Mouse (Mus musculus): Measurements from ENCODE around the gene Ppcs. TPM values are rescaled to one million over a fixed set of nuclear protein-coding genes. Genes with fewer than 3 reads are reported as not detected.

Ppcs gene
- polyA plus RNA-seq, 1 experiment from 2014 or later = 13.0 TPM

DNA sequence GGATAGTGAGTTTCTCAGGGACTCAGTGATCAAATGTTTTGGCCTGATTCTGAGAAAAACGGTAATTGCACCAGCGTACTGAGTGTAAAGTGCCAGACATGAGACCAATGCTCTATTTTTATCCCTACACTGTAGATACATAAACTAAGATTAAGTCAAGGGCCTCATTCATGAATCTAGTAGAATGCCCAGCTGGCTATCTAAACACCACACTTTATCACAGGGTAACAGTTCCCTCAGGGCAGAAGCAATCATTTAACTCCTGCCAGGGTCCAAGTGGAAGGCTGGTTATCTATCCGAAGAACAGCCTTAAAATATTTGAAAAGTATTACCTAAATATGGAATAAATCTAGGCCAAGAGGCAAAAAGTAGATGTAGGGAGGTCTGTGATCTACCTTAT is 4.3 kb downstream of the Ppcs start:
- Histone ChIP-seq H3K9ac (no peak overlapping the region), H3K4me2 (peak overlapping the region; percentile 8; the same call in 1 of the 2 replicates), H3K9me3 (replicated peaks) (no peaks in the 10 kb centered on the region), H3K4me3 (replicated peaks) (no peak overlapping the region), H3K36me3 (replicated peaks) (no peaks in the 10 kb centered on the region), H3K4me1 (replicated peaks) (peaks cover 50% of the 10 kb centered on the region), H3K27me3 (peaks cover 31% of the 10 kb centered on the region), H3K27ac (replicated peaks) (no peak overlapping the region)
- peak; percentile 13; the same call in 1 of the 2 replicates for ATAC-seq (ENCODE audit: insufficient read depth)
- 25% methylated on average over 3 of the region's 3 CpGs for WGBS (ENCODE audit: insufficient replicate concordance)

DNA sequence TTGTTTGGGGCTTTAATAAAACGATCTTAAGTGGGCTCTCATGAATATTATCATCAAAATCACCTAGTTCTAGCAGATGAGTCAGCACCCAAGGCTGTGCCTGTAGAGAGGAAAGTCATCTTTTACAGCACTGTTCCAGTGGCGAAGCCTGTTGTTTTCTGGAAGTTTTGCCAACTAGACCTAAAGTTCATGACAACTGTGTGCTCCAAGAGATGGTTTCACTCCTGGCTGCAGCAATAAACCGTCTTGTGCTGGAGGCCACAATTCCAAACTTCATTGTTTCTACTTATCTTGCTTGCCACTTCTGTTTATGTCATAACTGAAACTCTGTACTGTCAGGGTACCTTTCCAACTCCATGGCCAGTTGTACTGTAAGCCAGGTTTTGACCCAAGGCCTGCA is 5.0 kb downstream of the Ppcs start:
- no peak for ATAC-seq (ENCODE audit: insufficient read depth)
- no peak overlapping the region for H3K27ac ChIP-seq (replicated peaks)
- H3K4me1 ChIP-seq (replicated peaks) = peaks cover 46% of the 10 kb centered on the region
- H3K4me2 ChIP-seq = no peak overlapping the region
- no peak overlapping the region for H3K4me3 ChIP-seq (replicated peaks)
- H3K9ac ChIP-seq = no peak overlapping the region
- H3K27me3 ChIP-seq = peaks cover 33% of the 10 kb centered on the region
- no peaks in the 10 kb centered on the region for H3K36me3 ChIP-seq (replicated peaks)
- no peaks in the 10 kb centered on the region for H3K9me3 ChIP-seq (replicated peaks)
- WGBS (ENCODE audit: insufficient replicate concordance) = 45% methylated on average over 3 of the region's 3 CpGs

DNA sequence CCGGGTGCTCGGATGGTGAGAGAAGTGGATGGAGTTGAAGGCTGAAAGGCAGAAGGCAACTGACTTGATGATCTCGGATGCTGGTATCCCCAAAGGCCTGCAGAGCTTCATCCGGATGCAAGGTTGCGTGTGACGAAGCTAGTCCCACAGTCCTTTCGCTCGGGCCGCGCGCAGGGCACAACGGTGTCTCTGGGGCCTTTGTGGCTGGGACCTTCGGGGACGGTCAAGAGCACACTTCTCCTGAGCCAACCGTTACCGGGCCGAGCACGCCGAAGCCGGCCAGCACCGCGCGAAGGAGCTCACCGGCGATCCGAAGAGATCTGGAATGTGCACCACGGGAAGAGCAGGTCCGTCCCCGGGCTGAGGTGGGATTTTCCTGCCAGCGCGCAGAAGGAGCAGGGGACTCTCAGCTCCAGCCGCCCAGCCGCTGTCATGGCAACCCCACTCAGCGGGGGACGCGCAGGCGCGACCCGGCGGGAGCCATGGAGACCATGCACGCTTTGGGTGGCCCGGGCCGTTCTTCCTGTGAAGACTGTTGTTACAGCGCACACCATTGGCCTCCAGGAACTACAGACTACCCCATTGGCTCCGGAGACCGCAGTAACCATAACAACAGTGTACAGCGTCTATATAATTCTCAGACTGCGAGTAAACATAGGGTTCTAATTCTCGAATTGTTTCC is 7.0 kb downstream of the Ppcs start, which contains the start of gene Ccdc30:
TSS of gene Ccdc30 (minus strand) at position 450 of the 682 bp plus-strand sequence.
- ATAC-seq (ENCODE audit: insufficient read depth) = peak; percentile 88
- Histone ChIP-seq H3K27me3 (peaks cover 38% of the 10 kb centered on the region), H3K36me3 (replicated peaks) (no peaks in the 10 kb centered on the region), H3K4me2 (peak within 1 kb of the TSS; percentile 74), H3K27ac (replicated peaks) (no peak within 1 kb of the TSS), H3K9me3 (replicated peaks) (no peaks in the 10 kb centered on the region), H3K4me3 (replicated peaks) (peak within 1 kb of the TSS; percentile 52), H3K9ac (peak within 1 kb of the TSS; percentile 25; the same call in 1 of the 2 replicates), H3K4me1 (replicated peaks) (peaks cover 29% of the 10 kb centered on the region)
- WGBS (ENCODE audit: insufficient replicate concordance) = under 1% methylated on average over 49 of the region's 49 CpGs

DNA sequence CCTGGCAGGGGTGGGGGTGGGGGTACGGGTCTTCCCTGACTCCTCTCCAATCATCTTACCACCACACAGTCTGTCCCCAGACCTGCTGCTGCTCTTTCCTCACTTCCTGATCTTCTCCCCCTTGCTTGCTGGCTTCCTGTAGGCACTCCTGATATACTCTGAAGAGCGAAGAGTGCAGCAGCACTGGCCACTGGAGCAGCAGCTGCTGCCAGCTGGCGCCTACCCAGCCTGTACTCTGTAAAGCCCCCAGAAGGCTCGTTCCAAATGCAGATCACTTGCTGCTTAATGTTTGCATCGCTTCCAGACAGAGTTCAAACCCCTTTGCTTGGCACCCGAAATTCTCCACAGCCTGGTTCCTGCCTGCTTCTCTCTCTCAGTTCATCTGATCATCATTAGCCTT is 9.4 kb downstream of the Ppcs start:
- H3K36me3 ChIP-seq (replicated peaks) = no peaks in the 10 kb centered on the region
- H3K4me3 ChIP-seq (replicated peaks) = no peak overlapping the region
- H3K9ac ChIP-seq = no peak overlapping the region
- no peak overlapping the region for H3K4me2 ChIP-seq
- H3K9me3 ChIP-seq (replicated peaks) = no peaks in the 10 kb centered on the region
- WGBS (ENCODE audit: insufficient replicate concordance) = 36% methylated on average over 6 of the region's 6 CpGs
- peaks cover 38% of the 10 kb centered on the region for H3K27me3 ChIP-seq
- ATAC-seq (ENCODE audit: insufficient read depth) = no peak
- no peak overlapping the region for H3K27ac ChIP-seq (replicated peaks)
- H3K4me1 ChIP-seq (replicated peaks) = peaks cover 19% of the 10 kb centered on the region

DNA sequence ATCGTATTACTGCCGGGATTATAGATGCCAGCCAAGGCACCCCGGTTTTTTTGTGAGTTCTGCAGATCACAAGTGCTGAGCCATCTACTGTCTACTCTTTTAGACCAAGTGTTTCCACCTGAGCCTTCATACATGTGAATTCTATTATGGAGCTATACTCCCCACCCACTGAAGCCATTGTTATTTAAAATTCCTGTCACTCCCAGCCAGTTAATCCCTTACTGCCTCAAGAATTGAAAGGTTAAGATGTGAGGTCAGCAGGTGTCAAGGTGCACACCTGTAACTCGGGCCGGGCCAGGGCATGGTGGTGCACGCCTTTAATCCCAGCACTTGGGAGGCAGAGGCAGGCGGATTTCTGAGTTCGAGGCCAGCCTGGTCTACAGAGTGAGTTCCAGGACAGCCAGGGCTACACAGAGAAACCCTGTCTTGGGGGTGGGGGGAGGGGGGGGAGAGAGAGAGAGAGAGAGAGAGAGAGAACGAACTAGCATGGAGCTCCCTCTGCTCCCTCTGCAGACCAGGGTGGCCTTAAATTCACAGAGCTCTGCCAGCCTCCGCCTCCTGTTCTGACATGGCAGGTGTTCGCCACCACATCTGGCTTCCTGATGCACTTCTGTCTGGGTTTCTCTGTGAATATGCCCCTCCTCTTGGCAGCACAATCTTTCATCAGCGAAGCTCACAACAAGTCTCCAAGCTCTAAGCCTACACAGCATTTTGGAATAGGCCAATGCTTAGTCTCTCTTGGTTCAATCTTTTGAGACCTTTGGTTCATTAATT is 10.2 kb downstream of the Ppcs start:
- Histone ChIP-seq H3K9ac (no peak overlapping the region), H3K4me2 (no peak overlapping the region), H3K4me3 (replicated peaks) (no peak overlapping the region), H3K36me3 (replicated peaks) (no peaks in the 10 kb centered on the region), H3K27me3 (peaks cover 38% of the 10 kb centered on the region), H3K27ac (replicated peaks) (no peak overlapping the region), H3K4me1 (replicated peaks) (peaks cover 12% of the 10 kb centered on the region), H3K9me3 (replicated peaks) (no peaks in the 10 kb centered on the region)
- WGBS (ENCODE audit: insufficient replicate concordance) = 61% methylated on average over 12 of the region's 12 CpGs
- ATAC-seq (ENCODE audit: insufficient read depth) = no peak

DNA sequence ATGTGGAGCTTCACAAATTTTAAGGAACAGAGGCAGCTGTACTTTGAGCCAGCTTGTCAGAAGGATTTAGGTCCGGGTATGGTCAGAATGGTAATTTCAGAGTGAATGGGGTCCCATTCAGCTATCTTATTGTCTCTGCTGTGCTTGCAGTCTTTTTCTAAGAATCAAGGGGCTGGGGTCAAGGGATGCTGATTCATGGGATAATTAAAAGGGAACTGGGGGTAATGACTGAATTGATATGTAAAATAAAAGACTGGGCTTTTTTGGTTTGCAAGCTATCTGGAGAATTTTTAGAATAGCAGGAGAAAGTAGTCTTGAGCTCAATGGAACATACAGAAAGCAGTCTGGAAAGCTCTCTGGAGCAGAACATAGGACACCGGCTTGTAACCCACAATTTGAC is 18.8 kb downstream of the Ppcs start:
- WGBS (ENCODE audit: insufficient replicate concordance) = 70% methylated on average over 2 of the region's 2 CpGs
- Histone ChIP-seq H3K4me2 (no peak overlapping the region), H3K4me3 (replicated peaks) (no peak overlapping the region), H3K27me3 (no peaks in the 10 kb centered on the region), H3K9me3 (replicated peaks) (no peaks in the 10 kb centered on the region), H3K9ac (no peak overlapping the region), H3K36me3 (replicated peaks) (no peaks in the 10 kb centered on the region), H3K27ac (replicated peaks) (no peak overlapping the region), H3K4me1 (replicated peaks) (no peaks in the 10 kb centered on the region)
- no peak for ATAC-seq (ENCODE audit: insufficient read depth)

DNA sequence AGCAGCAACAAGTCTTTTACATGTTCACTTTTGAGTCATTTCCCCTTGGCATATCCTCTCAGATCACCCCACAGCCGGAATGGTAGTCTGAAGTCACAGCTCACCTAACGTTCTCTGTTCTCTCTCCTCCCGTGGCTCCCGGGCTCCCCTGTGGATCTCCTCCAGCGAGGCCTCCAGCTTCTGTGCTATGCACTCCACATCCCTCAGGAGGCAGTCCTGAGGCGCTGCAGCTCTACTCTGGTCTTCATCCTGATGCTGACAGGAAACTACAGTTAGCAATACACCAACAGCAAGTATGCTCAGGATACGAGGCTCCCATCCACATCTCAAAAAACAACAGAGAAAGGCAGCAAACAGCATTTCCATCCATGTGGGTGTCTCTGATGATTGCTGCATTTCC is 21.3 kb downstream of the Ppcs start:
- Histone ChIP-seq H3K4me3 (replicated peaks) (no peak overlapping the region), H3K9ac (no peak overlapping the region), H3K27ac (replicated peaks) (no peak overlapping the region), H3K27me3 (no peaks in the 10 kb centered on the region), H3K4me1 (replicated peaks) (no peaks in the 10 kb centered on the region), H3K36me3 (replicated peaks) (no peaks in the 10 kb centered on the region), H3K4me2 (no peak overlapping the region), H3K9me3 (replicated peaks) (no peaks in the 10 kb centered on the region)
- ATAC-seq (ENCODE audit: insufficient read depth) = no peak
- WGBS (ENCODE audit: insufficient replicate concordance) = 42% methylated on average over 7 of the region's 7 CpGs

DNA sequence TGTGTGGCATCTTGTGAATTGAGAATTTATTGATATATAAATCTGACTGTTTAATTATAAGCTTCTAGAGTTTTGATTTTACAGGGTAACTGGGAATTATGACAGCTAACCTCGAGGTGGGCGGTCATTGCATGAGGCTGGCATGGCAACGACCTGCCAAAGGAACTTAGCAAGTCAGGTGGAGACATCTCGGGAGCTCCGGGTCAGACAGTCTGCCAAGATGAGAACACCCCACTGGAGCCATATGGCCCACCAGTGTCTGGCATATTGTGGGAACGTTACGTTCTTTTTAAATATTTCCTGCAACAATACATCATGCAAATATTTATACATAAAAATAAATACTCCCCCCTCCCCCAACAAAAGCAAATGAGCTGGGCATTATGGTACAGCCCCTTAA is 23.5 kb downstream of the Ppcs start:
- no peaks in the 10 kb centered on the region for H3K9me3 ChIP-seq (replicated peaks)
- H3K9ac ChIP-seq = no peak overlapping the region
- H3K4me3 ChIP-seq (replicated peaks) = no peak overlapping the region
- H3K4me1 ChIP-seq (replicated peaks) = no peaks in the 10 kb centered on the region
- no peaks in the 10 kb centered on the region for H3K27me3 ChIP-seq
- no peak for ATAC-seq (ENCODE audit: insufficient read depth)
- 74% methylated on average over 7 of the region's 7 CpGs for WGBS (ENCODE audit: insufficient replicate concordance)
- H3K36me3 ChIP-seq (replicated peaks) = no peaks in the 10 kb centered on the region
- no peak overlapping the region for H3K27ac ChIP-seq (replicated peaks)
- H3K4me2 ChIP-seq = no peak overlapping the region

DNA sequence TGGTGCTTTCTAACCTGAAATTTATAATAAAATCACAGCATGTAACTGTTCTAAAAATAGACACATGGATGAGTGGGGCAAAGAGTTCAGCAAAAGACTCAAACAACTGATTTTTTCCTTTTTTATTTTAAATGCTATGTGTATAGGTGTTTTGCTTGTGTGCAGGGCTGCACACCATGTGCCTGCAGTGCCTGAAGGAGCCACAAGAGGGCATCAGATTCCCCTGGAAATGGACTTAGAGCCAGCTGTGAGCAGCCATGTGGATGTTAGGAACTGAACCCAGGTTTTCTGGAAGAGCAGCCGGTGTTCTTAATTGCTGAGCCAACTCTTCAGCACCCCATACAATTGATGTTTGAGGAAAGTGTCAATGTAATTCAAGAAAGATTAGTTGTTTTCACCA is 31.9 kb downstream of the Ppcs start:
- no peaks in the 10 kb centered on the region for H3K9me3 ChIP-seq (replicated peaks)
- 69% methylated on average over 1 of the region's 1 CpGs for WGBS (ENCODE audit: insufficient replicate concordance)
- H3K36me3 ChIP-seq (replicated peaks) = no peaks in the 10 kb centered on the region
- H3K27me3 ChIP-seq = no peaks in the 10 kb centered on the region
- no peak for ATAC-seq (ENCODE audit: insufficient read depth)
- no peaks in the 10 kb centered on the region for H3K4me1 ChIP-seq (replicated peaks)
- no peak overlapping the region for H3K9ac ChIP-seq
- no peak overlapping the region for H3K27ac ChIP-seq (replicated peaks)
- H3K4me2 ChIP-seq = no peak overlapping the region
- no peak overlapping the region for H3K4me3 ChIP-seq (replicated peaks)

DNA sequence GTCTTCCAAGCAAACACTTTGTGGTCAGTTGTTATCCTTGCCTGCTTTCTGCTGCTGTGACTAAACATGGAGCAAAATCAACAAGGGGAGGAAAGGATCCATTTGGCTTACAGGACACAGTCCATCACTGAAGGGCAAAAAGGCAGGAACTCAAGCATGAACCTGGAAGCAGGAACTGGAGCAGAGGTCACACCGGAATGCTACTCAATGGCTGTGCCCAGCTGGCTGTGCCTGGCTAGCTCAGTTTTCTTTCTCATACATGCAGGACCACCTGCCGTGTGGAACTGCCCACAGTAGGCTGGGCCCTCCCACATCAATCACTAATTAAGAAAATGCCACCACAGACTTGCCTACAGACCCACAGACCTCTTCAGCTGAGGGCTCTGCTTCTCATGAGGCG is 33.0 kb downstream of the Ppcs start:
- Histone ChIP-seq H3K9ac (no peak overlapping the region), H3K4me1 (replicated peaks) (no peaks in the 10 kb centered on the region), H3K36me3 (replicated peaks) (no peaks in the 10 kb centered on the region), H3K27me3 (no peaks in the 10 kb centered on the region), H3K4me2 (no peak overlapping the region), H3K4me3 (replicated peaks) (no peak overlapping the region), H3K9me3 (replicated peaks) (no peaks in the 10 kb centered on the region), H3K27ac (replicated peaks) (no peak overlapping the region)
- 57% methylated on average over 3 of the region's 3 CpGs for WGBS (ENCODE audit: insufficient replicate concordance)
- ATAC-seq (ENCODE audit: insufficient read depth) = no peak

DNA sequence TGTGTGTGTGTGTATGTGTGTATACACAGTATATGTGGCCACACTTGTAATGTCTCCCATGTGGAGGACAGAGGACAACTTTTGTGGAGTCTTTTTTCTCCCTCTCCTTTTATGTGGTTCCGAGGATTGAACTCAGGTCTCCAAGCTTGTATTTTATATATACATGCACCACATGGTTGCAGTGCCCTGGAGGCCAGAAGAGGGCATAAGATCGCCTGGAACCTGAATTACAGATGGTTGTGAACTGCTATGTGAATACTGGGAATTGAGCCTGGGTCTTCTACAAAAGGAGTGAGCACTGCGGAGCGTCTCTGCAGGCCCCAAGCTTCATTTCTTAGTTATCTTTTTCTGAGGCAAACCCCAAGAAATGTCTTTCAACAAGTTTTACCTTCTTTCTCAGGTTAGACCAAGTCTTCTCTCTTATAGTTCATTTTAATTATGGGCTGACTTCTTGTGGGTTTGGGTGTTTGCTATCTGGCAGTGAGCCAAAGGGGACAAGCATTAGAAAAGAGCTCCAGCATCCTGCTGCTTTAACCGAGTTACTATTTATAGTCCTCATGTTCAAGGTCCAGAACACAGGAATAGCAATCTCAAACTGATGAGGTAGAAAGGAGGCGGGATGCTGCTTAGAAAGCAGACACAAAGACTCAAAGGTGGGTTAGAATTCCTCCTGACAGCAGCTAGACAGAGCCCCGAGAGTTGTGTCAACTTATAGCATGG is 40.6 kb downstream of the Ppcs start:
- Histone ChIP-seq H3K36me3 (replicated peaks) (no peaks in the 10 kb centered on the region), H3K27ac (replicated peaks) (no peak overlapping the region), H3K4me1 (replicated peaks) (no peaks in the 10 kb centered on the region), H3K9ac (no peak overlapping the region), H3K9me3 (replicated peaks) (no peaks in the 10 kb centered on the region), H3K27me3 (no peaks in the 10 kb centered on the region), H3K4me3 (replicated peaks) (no peak overlapping the region), H3K4me2 (no peak overlapping the region)
- WGBS (ENCODE audit: insufficient replicate concordance) = 48% methylated on average over 7 of the region's 7 CpGs
- no peak for ATAC-seq (ENCODE audit: insufficient read depth)
